Mouse (Mus musculus): ENCODE results near the gene Dnm3. TPM values are rescaled to one million over a fixed set of nuclear protein-coding genes. Genes with fewer than 3 reads are reported as not detected.

Dnm3 gene
- polyA plus RNA-seq, 1 experiment, result 6.8 TPM

DNA sequence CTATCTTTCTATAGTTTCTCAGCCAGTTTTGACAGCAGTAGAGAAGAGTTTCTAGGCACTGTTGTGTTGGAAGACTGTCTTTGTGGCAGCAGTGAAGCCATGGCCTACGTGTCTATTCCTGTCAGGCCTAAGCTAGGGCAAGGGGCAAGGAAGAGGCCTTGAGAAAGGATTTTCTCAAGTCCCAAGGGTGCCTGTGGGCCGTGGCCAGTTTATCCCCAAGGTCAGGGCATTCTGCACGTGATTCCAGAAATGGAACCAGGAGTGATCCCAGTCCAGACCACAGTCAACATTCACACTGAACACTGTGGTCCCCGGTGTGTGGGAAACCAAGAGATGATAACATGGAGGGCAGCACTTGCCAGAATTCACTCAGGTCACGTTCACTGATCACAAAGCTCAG, 522.0 kb downstream of the Dnm3 start:
- no peak for DNase-seq
- TF ChIP-seq CTCF (IDR thresholded peaks at IDR 0.05; ENCODE audit: insufficient read depth, low read length), result no peak
- no peak for TF ChIP-seq POLR2A (IDR thresholded peaks at IDR 0.05; ENCODE audit: borderline replicate concordance, extremely low read depth, low read depth, low read length)
- no peak overlapping the region for H3K4me3 ChIP-seq (replicated peaks; ENCODE audit: extremely low read depth, low read depth, low read length)
- no peaks in the 10 kb centered on the region for H3K4me1 ChIP-seq (ENCODE audit: control insufficient read depth, insufficient read depth, low read length)
- WGBS, result 60% methylated on average over 5 of the region's 5 CpGs

DNA sequence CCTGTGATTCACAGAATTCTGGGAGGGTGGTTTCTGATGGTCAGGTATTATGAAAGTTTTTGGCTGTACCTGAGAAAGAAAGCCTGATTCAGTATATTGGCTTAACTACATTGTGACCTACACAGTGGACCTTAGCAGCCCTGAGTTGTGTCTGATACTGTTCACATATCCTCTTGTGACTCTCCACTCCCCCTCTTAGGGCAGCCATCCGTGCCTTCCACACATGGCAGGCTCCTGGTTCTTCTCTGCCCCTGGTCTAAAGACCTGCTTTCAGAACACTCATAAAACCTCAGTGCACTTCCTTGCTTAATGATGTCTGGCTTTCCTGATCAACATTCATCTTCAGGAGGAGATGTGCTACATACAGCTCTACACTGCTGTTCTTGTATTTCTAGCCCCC, 525.2 kb downstream of the Dnm3 start:
- Histone ChIP-seq H3K4me3 (replicated peaks; ENCODE audit: extremely low read depth, low read depth, low read length) (no peak overlapping the region), H3K4me1 (ENCODE audit: control insufficient read depth, insufficient read depth, low read length) (no peaks in the 10 kb centered on the region)
- no peak for DNase-seq
- 47% methylated on average over 1 of the region's 1 CpGs for WGBS
- TF ChIP-seq POLR2A (IDR thresholded peaks at IDR 0.05; ENCODE audit: borderline replicate concordance, extremely low read depth, low read depth, low read length) (no peak), CTCF (IDR thresholded peaks at IDR 0.05; ENCODE audit: insufficient read depth, low read length) (no peak)

- Histone ChIP-seq H3K4me3 (replicated peaks; ENCODE audit: extremely low read depth, low read depth, low read length) (no peak overlapping the region), H3K4me1 (ENCODE audit: control insufficient read depth, insufficient read depth, low read length) (no peaks in the 10 kb centered on the region)
- WGBS, result 62% methylated on average over 5 of the region's 5 CpGs
- TF ChIP-seq CTCF (IDR thresholded peaks at IDR 0.05; ENCODE audit: insufficient read depth, low read length), result no peak
- no peak for TF ChIP-seq POLR2A (IDR thresholded peaks at IDR 0.05; ENCODE audit: borderline replicate concordance, extremely low read depth, low read depth, low read length)
- no peak for DNase-seq
These were observed 526.6 kb downstream of the Dnm3 start for GRCm38 (mm10) chr1:161951009-161951779.

DNA sequence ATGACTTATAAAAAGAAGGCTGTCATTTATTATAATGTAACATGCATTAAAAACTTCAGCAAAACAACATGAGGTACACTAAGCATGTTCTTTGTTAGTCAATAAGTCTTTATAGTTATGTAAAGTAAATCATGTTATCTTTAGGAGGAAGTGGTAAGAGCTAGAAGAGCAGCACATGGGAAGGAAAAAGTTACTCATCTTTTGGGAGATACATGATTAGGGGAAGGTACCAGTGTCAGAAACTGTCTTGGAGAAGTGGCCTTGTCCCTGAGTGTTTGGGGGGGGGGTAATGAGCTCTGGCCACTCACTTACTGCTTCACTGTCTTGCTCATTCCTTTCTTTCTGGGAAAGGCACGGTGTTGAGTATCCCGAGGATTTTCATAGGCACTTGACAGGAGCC, 535.8 kb downstream of the Dnm3 start:
- Histone ChIP-seq H3K4me1 (ENCODE audit: control insufficient read depth, insufficient read depth, low read length) (no peaks in the 10 kb centered on the region), H3K4me3 (replicated peaks; ENCODE audit: extremely low read depth, low read depth, low read length) (no peak overlapping the region)
- no peak for TF ChIP-seq CTCF (IDR thresholded peaks at IDR 0.05; ENCODE audit: insufficient read depth, low read length)
- no peak for TF ChIP-seq POLR2A (IDR thresholded peaks at IDR 0.05; ENCODE audit: borderline replicate concordance, extremely low read depth, low read depth, low read length)
- WGBS, result 78% methylated on average over 2 of the region's 2 CpGs
- DNase-seq, result no peak

Other genes with a start within 250 kb of the Dnm3 start
- gene Mettl13, start 70.5 kb upstream of the Dnm3 start, polyA plus RNA-seq (2012; rRNA removed), result 3.9 and 6.2 TPM in 2 replicates
- 10.8 and 13.7 TPM in 2 replicates for gene Vamp4, start 92.5 kb upstream of the Dnm3 start, polyA plus RNA-seq (2012; rRNA removed)
- gene Myoc, start 161.1 kb upstream of the Dnm3 start, polyA plus RNA-seq (2012; rRNA removed), result 0.29 and 1.3 TPM in 2 replicates
- gene Myocos, start 180.2 kb upstream of the Dnm3 start, polyA plus RNA-seq (2012; rRNA removed), result not detected in 2 replicates

Measured in lung, adult 2 months (tissue).